Mouse (Mus musculus) stomach, embryonic 14.5 days (tissue): ENCODE measurements at regions not wholly inside any gene's neighbourhood (a gene's known extent, or its start where the extent isn't known, plus 50 kb on each side); places are given as distances from the start of the nearest gene placed in this dataset.

Source experiments
- ATAC-seq: fragments of 200-750 bp; cut with Nextera tagmentation; 2 replicates; pipeline ENCODE4 v1.8.0; 2017; ENCODE audit warnings: low read depth, moderate TSS enrichment; ENCODE audit not compliant: insufficient number of reproducible peaks, insufficient read depth, low FRiP score
- H3K27ac ChIP-seq: fragments of 300-500 bp; sonication (generic); 2 replicates; pipeline ENCODE4 v1.5.1; 2014; ENCODE audit warnings: mild to moderate bottlenecking, low read length, moderate library complexity, mixed read lengths
- H3K27me3 ChIP-seq: fragments of 300-500 bp; sonication (generic); 2 replicates; pipeline ENCODE4 v1.6.1; 2014; ENCODE audit warnings: low read length, control low read depth, mixed read lengths; ENCODE audit not compliant: control insufficient read depth, insufficient read depth
- H3K36me3 ChIP-seq: fragments of 300-500 bp; sonication (generic); 2 replicates; pipeline ENCODE4 v1.6.1; 2014; ENCODE audit warnings: mild to moderate bottlenecking, control low read depth, low read length, moderate library complexity, mixed read lengths; ENCODE audit not compliant: control insufficient read depth, insufficient read depth
- H3K4me1 ChIP-seq: fragments of 300-500 bp; sonication (generic); 2 replicates; pipeline ENCODE4 v1.6.1; 2014; ENCODE audit warnings: low read length, control low read depth, mixed read lengths; ENCODE audit not compliant: control insufficient read depth, insufficient read depth
- H3K4me2 ChIP-seq: fragments of 300-500 bp; sonication (generic); replicated peaks from 2 replicates; pipeline ENCODE4 v1.6.1; 2014; ENCODE audit warnings: low read depth, low read length, control low read depth
- H3K4me3 ChIP-seq: fragments of 300-500 bp; sonication (generic); 2 replicates; pipeline ENCODE4 v1.5.1; 2014; ENCODE audit warnings: low read depth, low read length, control low read depth
- H3K9ac ChIP-seq: fragments of 300-500 bp; sonication (generic); replicated peaks from 2 replicates; pipeline ENCODE4 v1.6.1; 2014; ENCODE audit warnings: low read depth, mild to moderate bottlenecking, control low read depth, low read length, moderate library complexity, mixed read lengths
- H3K9me3 ChIP-seq: fragments of 300-500 bp; sonication (generic); 2 replicates; pipeline ENCODE4 v1.6.1; 2016; ENCODE audit warnings: low read depth, low read length, control low read depth; ENCODE audit not compliant: control insufficient read depth
- WGBS: fragments of 180-500 bp; shearing (Covaris S2); extraction: QIAGEN DNeasy Blood & Tissue Kit; methylation state at CpG from one replicate; pipeline ENCODE4 v1.1.7; 2014; 5-methylcytosine and 5-hydroxymethylcytosine counted together

DNA sequence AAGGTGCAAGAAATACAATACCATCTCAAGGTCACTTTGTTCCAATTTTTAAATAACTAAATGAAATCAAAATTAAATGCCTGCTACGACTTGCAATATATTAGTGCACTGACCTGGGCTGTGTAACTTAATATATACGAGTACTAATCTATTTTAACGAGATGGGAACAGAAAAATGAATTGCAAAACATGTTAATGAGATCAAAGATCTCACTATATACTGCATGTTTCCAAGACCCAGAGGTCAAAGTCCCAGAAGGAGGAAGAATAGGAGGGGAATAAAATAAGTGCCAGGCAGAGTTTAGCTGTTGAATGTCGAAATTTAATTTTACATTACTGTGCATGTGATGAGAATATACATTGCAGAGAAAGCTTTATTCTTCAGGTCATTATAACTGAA is 614.7 kb downstream of the Kctd8 start:
- ATAC-seq: no peak

GRCm38 (mm10) chr5:68735186-68735585 is 606.3 kb downstream of the Kctd8 start:
- Histone ChIP-seq H3K9ac (no peak overlapping the region), H3K4me1 (no peaks in the 10 kb centered on the region), H3K4me2 (no peak overlapping the region), H3K36me3 (no peaks in the 10 kb centered on the region), H3K9me3 (no peaks in the 10 kb centered on the region), H3K27ac (no peak overlapping the region), H3K27me3 (no peaks in the 10 kb centered on the region), H3K4me3 (no peak overlapping the region)
- 70% methylated on average over 5 of the region's 5 CpGs for WGBS
- ATAC-seq: no peak

More for the DNA sequence above, 614.7 kb downstream of the Kctd8 start:
- no peaks in the 10 kb centered on the region for H3K27me3 ChIP-seq
- 80% methylated on average over 4 of the region's 4 CpGs for WGBS
- H3K36me3 ChIP-seq: no peaks in the 10 kb centered on the region
- H3K4me3 ChIP-seq: no peak overlapping the region
- no peaks in the 10 kb centered on the region for H3K9me3 ChIP-seq
- H3K4me2 ChIP-seq: no peak overlapping the region
- no peak overlapping the region for H3K27ac ChIP-seq
- H3K9ac ChIP-seq: no peak overlapping the region
- no peaks in the 10 kb centered on the region for H3K4me1 ChIP-seq

DNA sequence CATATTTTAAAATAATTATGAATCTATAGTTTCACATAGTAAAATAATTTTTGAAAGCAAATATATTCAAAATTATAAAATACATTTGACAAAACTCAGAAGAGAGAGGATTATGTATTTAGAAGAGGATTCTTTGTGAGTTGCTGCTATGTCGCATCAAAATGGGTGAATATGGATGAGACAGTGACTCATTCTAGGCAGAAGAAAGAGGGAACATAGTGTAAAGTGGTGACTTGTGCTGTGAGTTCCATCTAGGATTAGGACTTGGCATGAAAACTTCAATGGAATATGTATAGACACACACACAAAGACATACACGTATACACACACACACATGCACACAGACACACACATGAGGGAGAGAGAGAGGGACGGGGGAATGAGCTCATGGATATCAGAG is 591.0 kb downstream of the Kctd8 start:
- H3K27me3 ChIP-seq: no peaks in the 10 kb centered on the region
- no peak overlapping the region for H3K9ac ChIP-seq
- H3K9me3 ChIP-seq: no peaks in the 10 kb centered on the region
- ATAC-seq: no peak
- H3K4me1 ChIP-seq: no peaks in the 10 kb centered on the region
- no peak overlapping the region for H3K27ac ChIP-seq
- no peaks in the 10 kb centered on the region for H3K36me3 ChIP-seq
- no peak overlapping the region for H3K4me3 ChIP-seq
- 73% methylated on average over 3 of the region's 3 CpGs for WGBS
- H3K4me2 ChIP-seq: no peak overlapping the region

GRCm38 (mm10) chr5:68753025-68753424 is 588.5 kb downstream of the Kctd8 start:
- H3K4me2 ChIP-seq: no peak overlapping the region
- no peaks in the 10 kb centered on the region for H3K4me1 ChIP-seq
- no peak overlapping the region for H3K4me3 ChIP-seq
- no peaks in the 10 kb centered on the region for H3K27me3 ChIP-seq
- no peak overlapping the region for H3K9ac ChIP-seq
- H3K27ac ChIP-seq: no peak overlapping the region
- ATAC-seq: no peak
- no peaks in the 10 kb centered on the region for H3K36me3 ChIP-seq
- H3K9me3 ChIP-seq: no peaks in the 10 kb centered on the region
